Mouse (Mus musculus) heart, embryonic 13.5 days (tissue): ENCODE results near the gene Gcnt2. TPM values are rescaled to one million over a fixed set of nuclear protein-coding genes. Genes with fewer than 3 reads are reported as not detected.
A peak's percentile ranks its signal among the peaks of the same experiment; 100 is the strongest.

Experiments
- ATAC-seq: fragments of 200-750 bp; cut with Nextera tagmentation; 2 replicates; pipeline ENCODE4 v1.8.0; 2017; ENCODE audit warnings: moderate TSS enrichment; ENCODE audit not compliant: insufficient number of reproducible peaks, low FRiP score, low TSS enrichment; ENCODE audit errors: extremely low read depth
- H3K27ac ChIP-seq: fragments of 300-500 bp; sonication (generic); replicated peaks from 2 replicates; pipeline ENCODE4 v1.5.1; 2015; ENCODE audit warnings: moderate library complexity, mild to moderate bottlenecking, inconsistent platforms
- H3K27me3 ChIP-seq: fragments of 300-500 bp; sonication (generic); replicated peaks from 2 replicates; pipeline ENCODE4 v1.6.1; 2015; ENCODE audit warnings: mild to moderate bottlenecking, inconsistent platforms
- H3K36me3 ChIP-seq: fragments of 300-500 bp; sonication (generic); 2 replicates; pipeline ENCODE4 v1.6.1; 2015; ENCODE audit warnings: mild to moderate bottlenecking, inconsistent platforms
- H3K4me1 ChIP-seq: fragments of 300-500 bp; sonication (generic); 2 replicates; pipeline ENCODE4 v1.6.1; 2015; ENCODE audit warnings: inconsistent platforms
- H3K4me2 ChIP-seq: fragments of 300-500 bp; sonication (generic); 2 replicates; pipeline ENCODE4 v1.6.1; 2015; ENCODE audit warnings: inconsistent platforms, mild to moderate bottlenecking, moderate library complexity
- H3K4me3 ChIP-seq: fragments of 300-500 bp; sonication (generic); 2 replicates; pipeline ENCODE4 v1.5.1; 2015; ENCODE audit warnings: moderate library complexity, mild to moderate bottlenecking, inconsistent platforms
- H3K9ac ChIP-seq: fragments of 300-500 bp; sonication (generic); 2 replicates; pipeline ENCODE4 v1.6.1; 2015; ENCODE audit warnings: inconsistent platforms, mild to moderate bottlenecking, moderate library complexity
- H3K9me3 ChIP-seq: fragments of 300-500 bp; sonication (generic); 2 replicates; pipeline ENCODE4 v1.6.1; 2016; ENCODE audit warnings: inconsistent platforms
- WGBS: fragments of 180-500 bp; shearing (Covaris S2); methylation state at CpG from one replicate; pipeline ENCODE4 v1.1.7; 2015; ENCODE audit warnings: mixed read lengths; 5-methylcytosine and 5-hydroxymethylcytosine counted together
- polyA plus RNA-seq: library from polyadenylated mRNA; unstranded; fragments of >200 nt; fragmentation: Nextera tagmentation; extraction: Ambion mirVana; gene quantifications from 2 replicates; pipeline ENCODE4 v1.2.1, GENCODE M21; 2015

Gcnt2 gene
- polyA plus RNA-seq, 1 experiment from 2014 or later: 2.5 TPM

DNA sequence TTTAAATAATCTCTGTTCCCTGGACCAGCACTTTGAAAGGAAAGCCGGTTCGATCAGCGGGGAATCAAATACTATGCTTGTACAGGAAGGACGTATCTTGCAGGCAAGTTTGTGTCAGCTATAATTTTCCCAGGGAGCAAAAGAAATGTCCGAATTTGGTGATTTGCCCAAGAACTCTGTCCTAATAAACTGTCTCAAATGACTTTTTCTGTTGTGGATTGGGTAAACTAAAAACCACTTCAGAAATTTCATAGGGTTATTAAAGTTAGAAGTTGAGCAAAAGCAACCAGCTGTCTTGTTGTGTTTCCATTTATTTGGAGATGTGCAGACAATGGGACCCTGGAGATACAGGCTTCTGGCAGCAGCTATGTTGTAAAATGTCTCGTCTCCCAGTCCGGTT lies 47.7 kb downstream of the Gcnt2 start:
- Histone ChIP-seq H3K4me3 (no peak overlapping the region), H3K4me1 (peaks cover 13% of the 10 kb centered on the region), H3K36me3 (no peaks in the 10 kb centered on the region), H3K27ac (no peak overlapping the region), H3K27me3 (no peaks in the 10 kb centered on the region), H3K9me3 (no peaks in the 10 kb centered on the region), H3K9ac (no peak overlapping the region), H3K4me2 (no peak overlapping the region)
- no peak for ATAC-seq
- 66% methylated on average over 7 of the region's 7 CpGs for WGBS

DNA sequence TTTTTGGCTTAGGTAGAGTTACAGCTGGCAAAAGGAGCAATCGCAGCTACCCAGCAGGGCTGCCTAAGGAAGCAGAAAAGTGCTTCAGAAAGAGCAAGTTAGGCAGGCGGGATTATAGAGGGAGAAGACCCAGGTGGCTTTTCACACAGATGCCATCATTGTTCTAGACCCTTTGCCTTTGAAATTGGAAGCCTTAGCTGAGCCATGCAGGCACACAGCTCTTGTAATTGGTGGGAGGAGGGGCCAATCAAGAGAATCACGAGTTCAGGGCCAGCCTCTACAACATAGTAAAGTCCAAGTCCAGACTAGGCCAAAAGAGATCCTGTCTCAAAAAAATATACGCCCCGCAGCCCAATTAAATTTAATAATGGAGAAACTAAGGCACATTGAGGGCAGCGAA lies 48.5 kb downstream of the Gcnt2 start:
- Histone ChIP-seq H3K27me3 (no peaks in the 10 kb centered on the region), H3K36me3 (no peaks in the 10 kb centered on the region), H3K9me3 (no peaks in the 10 kb centered on the region), H3K4me2 (no peak overlapping the region), H3K4me3 (no peak overlapping the region), H3K27ac (no peak overlapping the region), H3K9ac (no peak overlapping the region), H3K4me1 (peaks cover 13% of the 10 kb centered on the region)
- WGBS: 68% methylated on average over 6 of the region's 6 CpGs
- no peak for ATAC-seq

DNA sequence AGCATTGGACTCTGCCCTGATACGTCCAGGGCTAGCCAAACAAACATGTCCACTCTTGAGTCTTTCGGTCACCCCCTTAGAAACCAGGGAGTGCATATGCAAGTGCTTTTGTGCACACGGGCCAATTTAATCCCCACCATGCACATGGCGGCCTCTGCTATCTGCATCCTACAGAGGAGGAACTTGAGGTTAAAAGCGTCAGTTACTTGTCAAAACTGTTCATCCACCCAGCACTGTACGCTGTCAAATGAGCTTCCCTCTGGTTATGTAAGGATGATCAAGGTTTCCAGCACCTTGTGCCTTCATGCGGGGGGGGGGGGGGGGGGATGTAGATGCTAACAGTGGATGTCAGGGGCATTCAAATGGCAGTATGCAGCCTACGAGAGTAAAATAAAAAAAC lies 49.5 kb downstream of the Gcnt2 start:
- no peaks in the 10 kb centered on the region for H3K36me3 ChIP-seq
- H3K27me3 ChIP-seq: no peaks in the 10 kb centered on the region
- H3K27ac ChIP-seq: no peak overlapping the region
- no peak overlapping the region for H3K4me2 ChIP-seq
- H3K4me1 ChIP-seq: peaks cover 15% of the 10 kb centered on the region
- no peak for ATAC-seq
- H3K4me3 ChIP-seq: no peak overlapping the region
- H3K9me3 ChIP-seq: no peaks in the 10 kb centered on the region
- no peak overlapping the region for H3K9ac ChIP-seq
- 66% methylated on average over 8 of the region's 8 CpGs for WGBS

DNA sequence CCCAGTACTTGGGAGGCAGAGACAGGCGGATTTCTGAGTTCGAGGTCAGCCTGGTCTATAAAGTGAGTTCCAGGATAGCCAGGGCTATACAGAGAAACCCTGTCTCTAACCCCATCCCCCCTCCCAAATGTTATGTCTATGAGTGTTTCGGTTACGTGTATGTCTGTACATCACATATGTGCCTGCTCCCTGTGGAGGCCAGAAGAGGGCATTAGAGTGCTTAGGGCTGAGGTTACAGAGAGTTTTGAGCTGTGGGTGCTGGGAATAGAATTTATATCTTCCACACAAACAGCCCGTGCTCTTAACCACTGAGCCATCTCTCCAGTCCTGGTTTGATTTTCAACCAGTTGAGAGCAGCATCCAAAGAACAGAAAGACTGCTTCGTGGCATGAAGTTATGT lies 50.5 kb downstream of the Gcnt2 start:
- Histone ChIP-seq H3K4me3 (no peak overlapping the region), H3K27me3 (no peaks in the 10 kb centered on the region), H3K4me1 (peaks cover 18% of the 10 kb centered on the region), H3K36me3 (no peaks in the 10 kb centered on the region), H3K4me2 (no peak overlapping the region), H3K9me3 (no peaks in the 10 kb centered on the region), H3K27ac (no peak overlapping the region), H3K9ac (no peak overlapping the region)
- no peak for ATAC-seq
- 84% methylated on average over 6 of the region's 6 CpGs for whole genome bisulfite sequencing

DNA sequence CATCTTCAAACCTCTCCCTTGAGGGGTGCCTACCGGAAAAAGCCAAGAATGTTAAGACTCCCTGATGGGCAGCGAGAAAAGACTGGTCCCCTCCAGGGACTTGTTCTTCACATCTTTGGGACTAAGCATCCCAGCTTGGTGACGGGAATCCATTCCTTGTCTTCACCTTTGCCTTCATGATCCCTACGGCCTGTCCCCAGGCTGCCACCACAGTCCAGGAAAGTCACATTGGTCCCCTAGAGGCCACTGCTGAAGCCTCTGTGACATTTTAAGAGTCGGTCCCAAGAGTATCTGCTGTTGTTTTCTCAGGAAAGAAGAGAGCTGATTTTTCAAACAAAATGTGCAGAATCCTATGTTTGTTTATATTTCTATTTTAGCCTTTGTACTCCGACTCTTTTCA lies 52.4 kb downstream of the Gcnt2 start:
- no peaks in the 10 kb centered on the region for H3K36me3 ChIP-seq
- no peak overlapping the region for H3K4me3 ChIP-seq
- no peak for ATAC-seq
- H3K4me2 ChIP-seq: no peak overlapping the region
- no peaks in the 10 kb centered on the region for H3K9me3 ChIP-seq
- WGBS: 84% methylated on average over 6 of the region's 6 CpGs
- no peaks in the 10 kb centered on the region for H3K27me3 ChIP-seq
- no peak overlapping the region for H3K9ac ChIP-seq
- H3K27ac ChIP-seq: no peak overlapping the region
- H3K4me1 ChIP-seq: peaks cover 14% of the 10 kb centered on the region

DNA sequence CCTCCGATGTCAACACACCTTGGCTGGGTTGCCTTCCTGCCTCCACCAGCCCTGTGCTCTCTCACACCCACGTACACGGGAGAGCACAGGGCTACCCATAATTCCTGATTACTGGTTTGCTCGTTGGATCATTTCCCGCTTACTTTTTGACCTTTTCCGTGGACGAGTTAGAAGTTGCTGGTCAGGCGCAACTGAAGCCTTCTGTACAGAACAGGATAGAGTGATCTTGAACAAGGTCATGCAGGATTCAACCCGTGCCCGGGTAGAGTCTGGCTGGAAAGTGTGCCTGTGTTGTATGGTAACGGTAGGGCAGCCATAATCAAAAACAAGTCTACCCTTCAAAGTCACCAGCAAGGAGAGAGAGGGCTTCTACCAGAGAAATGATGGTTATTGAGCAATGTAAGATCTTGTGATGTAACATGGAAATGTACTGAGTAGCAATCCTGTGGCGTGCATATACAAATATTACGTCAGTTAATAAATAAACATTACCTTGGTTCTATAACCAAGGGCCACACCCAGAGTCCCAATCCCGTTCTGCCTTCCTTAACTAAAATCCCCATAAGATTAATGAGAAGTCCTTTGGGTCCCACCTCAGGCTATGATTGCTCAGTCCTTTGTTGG lies 54.0 kb downstream of the Gcnt2 start:
- H3K4me1 ChIP-seq: peaks cover 25% of the 10 kb centered on the region

DNA sequence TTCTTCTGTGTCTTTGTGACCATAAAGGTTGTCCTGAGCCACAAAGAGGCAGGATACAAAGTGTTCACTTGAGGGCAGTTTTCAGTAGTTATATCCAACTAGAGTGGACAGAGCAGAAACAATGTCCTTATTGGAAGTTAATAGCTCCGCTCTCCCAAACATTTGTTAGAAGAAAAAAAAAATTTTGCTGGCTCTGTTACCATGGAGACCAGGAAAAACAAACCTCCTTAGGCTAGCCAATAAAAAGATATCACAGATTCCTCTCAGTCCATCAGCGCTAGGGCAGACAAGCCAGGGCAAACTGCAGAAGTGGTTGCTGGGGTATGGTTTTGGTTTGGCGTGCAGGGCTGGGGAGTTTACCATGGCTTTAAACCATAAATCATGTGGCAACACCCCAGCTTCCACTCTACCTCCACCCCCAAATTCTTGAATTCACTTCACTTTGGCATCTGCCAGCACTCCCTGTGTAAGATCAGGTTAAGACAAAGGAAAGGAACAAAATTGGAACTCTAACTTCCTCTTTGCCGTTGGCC lies 54.6 kb downstream of the Gcnt2 start:
- H3K4me3 ChIP-seq: no peak overlapping the region
- peaks cover 25% of the 10 kb centered on the region for H3K4me1 ChIP-seq
- no peak for ATAC-seq
- no peaks in the 10 kb centered on the region for H3K9me3 ChIP-seq
- 80% methylated on average over 4 of the region's 4 CpGs for WGBS
- H3K4me2 ChIP-seq: no peak overlapping the region
- peaks cover 11% of the 10 kb centered on the region for H3K27me3 ChIP-seq
- no peak overlapping the region for H3K9ac ChIP-seq
- H3K27ac ChIP-seq: no peak overlapping the region
- no peaks in the 10 kb centered on the region for H3K36me3 ChIP-seq

More for the DNA sequence above, 54.0 kb downstream of the Gcnt2 start:
- 79% methylated on average over 14 of the region's 14 CpGs for WGBS
- no peaks in the 10 kb centered on the region for H3K36me3 ChIP-seq
- H3K9me3 ChIP-seq: no peaks in the 10 kb centered on the region
- no peak overlapping the region for H3K4me2 ChIP-seq
- peaks cover 6% of the 10 kb centered on the region for H3K27me3 ChIP-seq
- H3K4me3 ChIP-seq: no peak overlapping the region
- no peak for ATAC-seq
- no peak overlapping the region for H3K27ac ChIP-seq
- no peak overlapping the region for H3K9ac ChIP-seq

DNA sequence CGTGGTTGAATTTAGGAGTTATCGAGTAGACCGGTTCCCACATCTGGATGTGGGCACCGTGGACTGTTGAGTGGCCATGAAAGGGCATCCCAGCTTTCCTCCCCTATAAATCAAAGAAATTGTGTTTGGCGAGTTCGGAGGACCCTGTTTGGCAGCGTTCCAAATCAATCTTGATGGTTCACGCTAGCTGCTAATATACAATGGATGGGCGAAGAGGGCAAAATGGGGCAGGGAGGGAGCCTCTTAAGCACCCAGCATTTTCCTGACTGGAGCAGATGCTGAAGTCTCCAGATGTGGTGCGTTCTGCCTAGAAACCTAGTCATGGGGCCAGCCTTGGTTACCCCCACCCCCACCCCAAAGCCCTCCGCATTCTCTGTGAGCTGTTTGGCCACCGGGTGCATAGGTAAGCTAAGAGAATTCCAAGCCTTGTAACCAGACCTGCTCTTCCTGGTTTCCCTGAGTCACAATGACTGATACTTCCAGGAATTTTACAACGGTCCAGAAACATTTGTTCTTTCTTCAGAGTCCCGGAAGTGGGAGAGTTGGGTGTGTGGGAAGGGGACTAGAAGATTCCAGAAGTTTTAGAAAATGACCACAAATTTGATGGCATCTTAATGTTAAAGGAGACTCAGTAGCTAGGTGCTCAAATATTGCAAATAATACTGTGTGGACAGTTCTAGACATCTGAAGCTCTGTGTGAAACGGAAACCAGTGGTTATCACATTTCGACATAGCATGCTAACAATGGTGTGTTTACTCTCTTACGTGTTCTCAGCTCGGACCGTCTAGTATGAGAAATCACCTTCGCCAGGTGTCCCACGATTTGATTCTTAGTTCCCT lies 57.0 kb downstream of the Gcnt2 start:
- no peaks in the 10 kb centered on the region for H3K9me3 ChIP-seq
- H3K4me3 ChIP-seq: peak overlapping the region; percentile 71
- H3K9ac ChIP-seq: peak overlapping the region; percentile 82
- no peak overlapping the region for H3K27ac ChIP-seq
- 12% methylated on average over 21 of the region's 21 CpGs for WGBS
- no peak for ATAC-seq
- no peaks in the 10 kb centered on the region for H3K36me3 ChIP-seq
- H3K4me2 ChIP-seq: peak overlapping the region; percentile 98
- H3K27me3 ChIP-seq: peaks cover 11% of the 10 kb centered on the region
- peaks cover 31% of the 10 kb centered on the region for H3K4me1 ChIP-seq

DNA sequence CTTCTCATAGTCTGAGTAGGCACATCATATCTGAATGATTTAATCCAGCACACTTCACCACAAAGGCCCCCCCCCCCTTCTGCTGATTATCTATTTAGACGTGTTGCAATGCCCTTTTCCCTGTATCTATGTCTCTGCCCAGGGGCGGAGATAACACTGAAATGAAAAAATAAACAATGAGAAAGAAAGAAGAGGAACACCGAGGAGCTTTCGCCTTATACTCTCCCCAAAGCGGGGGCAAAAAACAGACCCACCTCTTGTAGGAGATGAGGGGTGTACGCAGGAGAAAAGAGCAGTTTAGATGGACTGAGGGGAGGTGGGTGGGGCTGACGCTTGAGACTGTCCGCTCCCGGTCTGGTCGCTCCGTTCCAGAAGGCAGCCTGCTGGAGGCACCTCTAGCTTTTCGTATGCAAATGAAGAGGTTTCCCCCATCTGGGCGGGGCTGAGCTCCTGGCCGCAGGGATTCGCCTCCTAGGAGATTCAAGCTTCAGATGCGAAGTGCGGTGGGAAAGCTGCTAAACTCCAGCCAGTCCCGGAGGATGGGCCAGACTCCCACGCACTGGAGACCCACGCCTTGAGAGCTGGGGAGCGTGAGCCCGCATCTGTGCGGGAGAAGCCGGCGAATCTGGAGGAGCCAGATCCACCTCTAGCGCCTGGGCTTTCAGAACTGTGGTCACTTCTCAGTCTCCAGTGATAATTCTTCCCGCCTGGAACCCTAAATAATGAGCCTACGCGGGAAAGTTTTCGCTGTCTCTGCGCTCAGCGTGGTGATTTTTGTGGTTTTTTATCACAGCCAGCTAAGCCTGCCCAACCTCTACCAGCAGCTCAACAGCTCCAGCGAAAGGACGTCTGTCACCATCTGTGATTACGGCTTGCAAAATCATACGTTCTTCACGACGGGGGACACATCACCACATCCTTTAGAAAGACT lies 57.9 kb downstream of the Gcnt2 start:
- no peaks in the 10 kb centered on the region for H3K9me3 ChIP-seq
- ATAC-seq: no peak
- H3K27ac ChIP-seq: no peak overlapping the region
- H3K4me3 ChIP-seq: peak overlapping the region; percentile 71
- H3K4me1 ChIP-seq: peaks cover 33% of the 10 kb centered on the region
- H3K36me3 ChIP-seq: no peaks in the 10 kb centered on the region
- H3K4me2 ChIP-seq: peak overlapping the region; percentile 98
- H3K9ac ChIP-seq: peak overlapping the region; percentile 82
- under 1% methylated on average over 38 of the region's 38 CpGs for WGBS
- H3K27me3 ChIP-seq: peaks cover 11% of the 10 kb centered on the region

DNA sequence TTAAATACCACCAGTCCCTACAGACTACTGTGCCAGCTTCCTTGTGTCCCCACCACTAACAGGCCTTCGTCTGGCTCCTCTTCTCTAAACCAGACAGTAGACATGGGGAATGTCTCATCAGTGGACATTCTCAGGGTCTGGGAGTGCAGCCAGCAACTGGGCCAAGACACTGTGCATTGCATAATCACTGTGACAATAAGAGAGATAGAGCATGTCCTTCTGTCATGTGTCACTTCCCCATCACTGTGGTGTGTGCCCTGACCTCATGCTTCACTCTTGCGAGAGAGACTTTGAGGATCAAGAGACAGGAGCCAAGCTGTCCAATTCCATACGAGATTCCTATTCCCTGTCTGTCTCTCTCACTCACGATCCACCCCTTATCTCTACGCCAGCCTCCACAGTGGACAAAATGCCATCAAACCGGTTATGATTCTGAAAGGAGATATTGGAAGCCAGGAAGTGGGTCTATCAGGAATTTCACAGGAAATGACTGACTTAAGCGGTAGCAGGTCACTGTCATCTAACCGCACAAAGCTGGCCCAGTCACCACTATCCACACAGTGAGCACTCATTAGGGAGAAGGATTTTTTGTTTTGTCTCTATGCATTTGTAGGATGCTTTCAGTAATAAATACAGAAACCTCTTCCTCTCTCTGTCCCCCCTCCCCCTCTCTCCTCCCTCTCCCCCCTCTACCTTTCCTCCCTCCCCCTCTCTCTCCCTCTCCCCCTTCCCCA lies 61.9 kb downstream of the Gcnt2 start:
- no peak for ATAC-seq
- Histone ChIP-seq H3K4me2 (no peak overlapping the region), H3K27ac (no peak overlapping the region), H3K27me3 (peaks cover 11% of the 10 kb centered on the region), H3K4me1 (peaks cover 24% of the 10 kb centered on the region), H3K9me3 (no peaks in the 10 kb centered on the region), H3K4me3 (no peak overlapping the region), H3K9ac (no peak overlapping the region), H3K36me3 (no peaks in the 10 kb centered on the region)
- WGBS: 37% methylated on average over 8 of the region's 8 CpGs
